Mouse (Mus musculus) bone marrow macrophage, adult 2 months (primary cell): Measurements from ENCODE around the gene Rhoc. TPM values are rescaled to one million over a fixed set of nuclear protein-coding genes. Genes with fewer than 3 reads are reported as not detected.
"Not testable (repeated sequence)": the region's sequence is repeated elsewhere in the genome, so short reads cannot be mapped to it uniquely, and the experiment has no call there.

Experiments used
- H3K27ac ChIP-seq: 2 replicates; pipeline ENCODE4 v1.5.1; 2012; ENCODE audit warnings: low read depth, low read length; ENCODE audit not compliant: insufficient read depth
- H3K4me1 ChIP-seq: 2 replicates; pipeline ENCODE4 v1.6.1; 2012; ENCODE audit warnings: low read length; ENCODE audit not compliant: control insufficient read depth, insufficient read depth
- H3K4me3 ChIP-seq: 2 replicates; pipeline ENCODE4 v1.5.1; 2012; ENCODE audit warnings: mild to moderate bottlenecking, low read length, moderate library complexity; ENCODE audit not compliant: insufficient read depth
- CTCF ChIP-seq: IDR thresholded peaks from 2 replicates; pipeline ENCODE4 v1.5.1; 2012; ENCODE audit warnings: low read depth, mild to moderate bottlenecking, low read length, moderate library complexity
- POLR2A ChIP-seq: IDR thresholded peaks from 2 replicates; pipeline ENCODE4 v1.6.1; 2012; ENCODE audit warnings: mild to moderate bottlenecking, low read depth, low read length, borderline replicate concordance
- polyA plus RNA-seq: library from polyadenylated mRNA; stranded (reverse); fragments of >200 nt; gene quantifications from 2 replicates; pipeline ENCODE4 v1.2.4, GENCODE M21; 2012; ENCODE audit not compliant: missing spikeins, insufficient read depth, insufficient read length

Gene Rhoc
- 32.9 and 38.4 TPM in 2 replicates for polyA plus RNA-seq

GRCm38 (mm10) chr3:104788075-104788474 lies at the start of gene Rhoc:
Gene Rhoc, plus strand, starts transcription at chr3:104788375.
- H3K4me3 ChIP-seq: peak within 1 kb of the TSS; percentile 69
- peaks cover 40% of the 10 kb centered on the region for H3K4me1 ChIP-seq
- TF ChIP-seq POLR2A (no peak), CTCF (no peak)
- H3K27ac ChIP-seq: no peak within 1 kb of the TSS

GRCm38 (mm10) chr3:104741954-104742353 lies 46.2 kb upstream of the Rhoc start:
- Histone ChIP-seq H3K4me3 (no peak overlapping the region), H3K27ac (no peak overlapping the region), H3K4me1 (peaks cover 8% of the 10 kb centered on the region)
- no peak for TF ChIP-seq CTCF
- TF ChIP-seq POLR2A: no peak

- Histone ChIP-seq H3K4me3 (no peak overlapping the region), H3K27ac (no peak overlapping the region), H3K4me1 (peaks cover 8% of the 10 kb centered on the region)
- no peak for TF ChIP-seq POLR2A
- TF ChIP-seq CTCF: no peak
Measured at GRCm38 (mm10) chr3:104743161-104743560, 45.0 kb upstream of the Rhoc start.

- TF ChIP-seq POLR2A (no peak), CTCF (no peak)
- no peak overlapping the region for H3K27ac ChIP-seq
- H3K4me1 ChIP-seq: peaks cover 8% of the 10 kb centered on the region
- H3K4me3 ChIP-seq: no peak overlapping the region
Measured at GRCm38 (mm10) chr3:104743864-104744263, 44.3 kb upstream of the Rhoc start.

GRCm38 (mm10) chr3:104752845-104753244 lies 35.3 kb upstream of the Rhoc start:
- H3K4me3 ChIP-seq, H3K4me1 ChIP-seq, H3K27ac ChIP-seq: not testable (repeated sequence)

- TF ChIP-seq POLR2A (no peak), CTCF (peak; percentile 91)
Measured at GRCm38 (mm10) chr3:104758406-104758805, 29.8 kb upstream of the Rhoc start.

GRCm38 (mm10) chr3:104758869-104759268 lies 29.3 kb upstream of the Rhoc start:
- H3K27ac ChIP-seq: no peak overlapping the region
- no peaks in the 10 kb centered on the region for H3K4me1 ChIP-seq
- TF ChIP-seq POLR2A (no peak), CTCF (no peak)
- H3K4me3 ChIP-seq: no peak overlapping the region

More at GRCm38 (mm10) chr3:104758406-104758805, 29.8 kb upstream of the Rhoc start:
- Histone ChIP-seq H3K4me1 (no peaks in the 10 kb centered on the region), H3K27ac (no peak overlapping the region), H3K4me3 (no peak overlapping the region; the same call in 1 of the 2 replicates)

- H3K4me1 ChIP-seq, H3K4me3 ChIP-seq, H3K27ac ChIP-seq: not testable (repeated sequence)
Measured at GRCm38 (mm10) chr3:104762103-104762863, 25.9 kb upstream of the Rhoc start.

GRCm38 (mm10) chr3:104765021-104765420 lies 23.2 kb upstream of the Rhoc start:
- Histone ChIP-seq H3K4me1 (peaks cover 11% of the 10 kb centered on the region), H3K4me3 (no peak overlapping the region), H3K27ac (no peak overlapping the region)
- TF ChIP-seq POLR2A (no peak), CTCF (peak; percentile 88)

- peak overlapping the region; percentile 75 for H3K27ac ChIP-seq
- TF ChIP-seq CTCF: no peak
- TF ChIP-seq POLR2A: no peak
- H3K4me1 ChIP-seq: peaks cover 11% of the 10 kb centered on the region
Measured at GRCm38 (mm10) chr3:104767141-104767540, 21.0 kb upstream of the Rhoc start.

More at GRCm38 (mm10) chr3:104767141-104767540, 21.0 kb upstream of the Rhoc start:
- no peak overlapping the region for H3K4me3 ChIP-seq
